Mouse (Mus musculus): Measurements from ENCODE around the gene Pmfbp1.

Pmfbp1 gene

DNA sequence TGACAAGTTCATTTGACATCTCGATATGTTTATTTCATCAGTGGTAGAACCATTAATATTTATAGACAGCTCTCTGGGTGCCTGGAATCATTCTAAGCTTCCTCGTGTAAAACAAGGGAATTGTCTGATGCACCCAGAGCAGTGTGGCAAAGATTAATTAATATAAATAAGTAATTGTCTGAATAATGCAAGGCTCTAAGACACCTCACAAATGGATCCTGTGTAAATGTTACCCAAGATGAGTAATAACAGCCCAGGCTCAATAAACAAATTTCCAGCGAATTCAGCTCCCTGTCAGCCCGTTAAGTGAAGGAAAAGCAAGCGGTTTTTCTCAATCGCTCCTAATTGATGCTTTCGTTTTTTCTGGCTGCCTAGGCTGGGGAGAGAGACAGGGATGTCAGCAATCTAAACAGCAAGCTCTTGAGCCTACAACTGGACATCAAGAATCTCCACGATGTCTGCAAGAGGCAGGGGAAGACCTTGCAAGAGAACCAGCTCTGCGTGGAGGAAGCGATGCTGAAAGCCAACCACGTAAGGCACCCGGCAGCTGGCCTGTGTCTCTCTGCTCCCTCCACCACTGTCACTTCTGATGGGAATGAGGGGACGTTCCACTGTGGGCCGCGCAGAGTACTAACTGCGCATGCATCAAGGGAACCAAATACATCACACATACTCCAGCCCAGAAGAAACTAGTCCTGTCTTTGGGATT, 5.3 kb downstream of the Pmfbp1 start:
- no peak for DNase-seq (ENCODE audit: low spot score)

DNA sequence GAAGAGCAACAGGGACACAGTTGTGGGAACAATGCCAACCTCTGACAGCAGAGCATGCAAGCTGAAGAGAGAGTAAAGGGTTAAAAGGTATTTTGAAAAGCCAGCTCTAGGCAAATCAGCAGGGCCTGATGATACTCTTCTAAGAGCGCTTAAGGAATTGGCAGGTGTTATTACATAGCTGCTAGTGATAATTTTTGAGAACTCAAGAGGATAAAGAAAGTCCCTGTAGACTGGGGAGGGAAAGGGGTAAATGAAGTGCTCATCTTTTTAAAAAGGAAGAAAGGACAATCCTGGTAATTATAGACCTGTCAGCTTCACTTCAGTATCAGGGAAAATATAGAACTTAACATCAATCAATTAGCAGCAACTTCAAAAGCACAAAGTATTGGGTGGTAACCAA, 9.7 kb downstream of the Pmfbp1 start:
- no peak for DNase-seq (ENCODE audit: low spot score)

DNA sequence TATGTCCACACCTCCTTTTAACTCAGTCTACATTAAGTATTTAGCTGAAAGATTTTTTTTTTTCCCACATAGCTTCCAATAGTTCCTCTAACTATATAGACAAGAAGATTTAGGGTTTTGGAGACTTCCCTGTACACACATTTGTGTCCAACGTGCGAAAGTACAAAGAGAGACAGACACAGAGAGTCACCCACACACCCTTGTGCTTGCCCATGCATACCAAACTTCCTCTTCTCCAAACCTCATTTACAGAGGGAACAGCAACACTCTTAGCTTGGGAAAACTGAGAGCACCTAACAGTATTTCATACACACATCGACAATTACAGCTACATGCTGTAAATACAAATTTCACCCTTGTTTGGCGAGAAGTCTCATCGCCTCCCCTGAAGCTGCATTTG, 11.7 kb downstream of the Pmfbp1 start:
- DNase-seq (ENCODE audit: low spot score): no peak

DNA sequence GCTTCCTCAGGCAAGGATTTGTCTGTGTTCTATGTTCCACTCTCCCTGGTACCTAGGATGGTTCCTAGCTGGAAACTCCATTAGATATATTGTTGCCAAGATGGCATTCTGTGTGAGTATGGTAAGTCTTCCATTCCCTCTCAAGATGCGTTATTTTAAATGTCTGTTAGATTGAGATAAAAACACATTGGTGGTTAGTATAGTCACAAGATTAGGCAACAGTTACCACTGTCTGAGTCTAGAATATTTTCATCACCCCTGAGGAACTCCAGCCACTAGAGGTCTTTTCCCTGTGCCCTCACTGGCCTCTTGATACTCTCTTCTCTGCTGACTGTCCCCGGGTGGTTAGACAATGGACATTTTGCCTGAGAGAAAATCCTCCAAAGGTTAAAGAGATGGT, 30.2 kb downstream of the Pmfbp1 start:
- no peak for DNase-seq (ENCODE audit: low spot score)

DNA sequence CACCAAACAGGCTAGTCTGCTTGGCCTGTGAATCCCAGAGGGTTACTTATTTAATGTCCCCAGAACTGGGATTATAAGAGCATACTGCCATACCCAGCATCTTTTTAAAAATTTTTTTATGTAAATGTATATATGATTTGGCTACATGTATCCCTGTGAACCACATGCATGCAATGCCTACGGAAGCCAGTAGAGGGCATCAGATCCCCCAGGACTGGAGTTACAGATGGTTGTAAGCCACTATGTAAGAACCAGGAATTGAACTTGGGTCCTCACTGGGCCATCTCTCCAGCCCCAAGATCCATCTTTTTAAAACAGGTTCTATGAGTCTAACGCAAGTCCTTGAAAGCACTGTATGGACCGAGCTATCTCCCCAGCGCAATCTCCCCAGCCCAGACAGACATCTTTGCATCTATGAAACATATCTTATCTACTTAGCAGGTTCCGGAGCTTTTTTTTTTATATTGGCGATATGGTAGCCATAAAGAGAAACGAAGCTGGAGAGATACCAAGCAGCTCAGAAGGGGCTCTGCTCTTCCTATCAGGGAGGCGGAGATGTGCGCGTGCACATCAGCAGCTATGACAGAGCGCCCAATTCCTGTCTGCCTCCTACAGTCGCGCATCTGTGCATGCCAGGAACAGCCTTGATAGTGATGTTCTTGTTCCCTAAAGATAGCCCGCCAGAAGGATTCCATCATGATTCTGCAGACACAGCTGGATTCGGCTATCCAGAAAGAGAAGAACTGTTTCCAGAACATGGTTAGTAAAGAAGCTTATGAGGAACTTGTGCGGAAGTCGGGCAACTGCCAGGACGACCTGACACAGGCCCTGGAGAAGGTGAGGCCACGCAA, 41.5 kb downstream of the Pmfbp1 start:
- peak; percentile 35 for DNase-seq (ENCODE audit: low spot score)

DNA sequence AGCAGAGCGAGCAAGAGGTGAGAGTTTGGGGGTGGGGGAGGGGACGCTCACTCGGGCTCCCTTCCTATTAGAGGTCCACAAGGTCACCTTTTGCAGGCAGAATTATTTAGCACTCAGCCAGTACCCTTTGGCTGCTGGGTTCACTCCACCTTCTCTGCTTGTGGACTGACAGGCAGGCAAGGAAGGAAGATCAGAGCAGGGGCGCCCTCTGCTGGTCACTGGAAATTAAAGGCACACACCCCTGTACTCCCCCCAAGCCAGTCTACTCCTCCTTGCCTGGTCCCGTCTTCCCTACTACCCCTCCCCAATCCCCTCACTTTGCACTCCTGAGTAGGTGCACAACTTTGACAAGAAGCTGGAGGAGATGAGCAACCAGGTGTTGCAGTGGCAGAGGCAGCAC, 42.9 kb downstream of the Pmfbp1 start:
- DNase-seq (ENCODE audit: low spot score): peak; percentile 77

DNA sequence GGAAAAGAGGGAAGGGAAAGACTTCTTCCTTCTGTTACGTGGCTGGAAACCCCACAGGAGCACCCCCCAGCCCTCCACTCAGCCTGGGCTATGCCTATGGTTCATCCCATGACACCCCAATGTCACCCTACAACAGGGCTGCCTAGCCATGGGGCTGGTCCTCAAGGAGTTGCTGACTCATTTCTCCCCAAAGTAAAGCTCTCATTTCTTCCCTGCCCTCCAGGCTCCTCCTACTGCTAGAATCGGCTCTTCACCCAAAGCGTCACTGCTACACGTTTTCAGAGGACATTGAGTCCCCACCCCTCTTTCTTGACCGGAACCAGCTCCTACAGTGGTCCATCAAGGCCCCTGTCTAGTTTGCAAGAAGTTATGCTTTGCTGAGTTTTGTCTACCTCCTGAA, 48.3 kb downstream of the Pmfbp1 start:
- DNase-seq (ENCODE audit: low spot score): no peak

DNA sequence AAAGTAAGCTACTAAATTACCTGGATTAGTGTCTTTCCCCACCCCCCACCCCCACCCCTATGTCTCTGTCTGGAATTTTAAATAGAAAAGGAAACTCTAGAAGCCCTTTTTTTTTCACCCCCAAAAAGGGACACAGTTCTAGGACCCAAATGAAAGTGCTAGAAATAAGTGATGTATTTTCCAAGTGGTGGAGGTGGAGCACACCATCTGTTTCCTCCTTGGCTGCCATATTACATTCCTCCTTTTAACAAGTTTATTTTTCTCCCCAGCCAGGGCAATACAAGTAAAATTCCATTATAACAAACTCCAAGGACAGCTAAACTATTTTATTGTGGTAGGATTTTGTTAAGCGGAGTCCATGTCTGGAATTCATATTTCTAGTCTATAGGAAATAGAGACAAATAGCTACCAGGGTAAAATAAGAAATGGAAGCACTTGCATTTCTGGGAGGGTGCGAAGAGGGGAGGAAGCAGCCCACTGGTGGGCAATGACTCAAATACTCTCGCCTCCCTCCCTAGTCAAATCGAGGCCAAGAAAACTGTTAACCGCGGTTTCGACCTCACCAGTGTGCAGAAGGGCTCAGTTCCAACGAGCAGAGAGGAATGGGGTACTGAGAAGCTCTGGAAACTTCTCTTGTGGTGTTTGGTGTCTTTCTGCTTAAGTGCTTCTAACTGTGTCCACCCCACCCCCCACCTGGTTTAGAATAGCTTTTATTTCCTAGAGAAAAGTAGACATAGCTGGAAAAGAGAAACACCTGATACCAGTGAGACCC, 49.1 kb downstream of the Pmfbp1 start:
- no peak for DNase-seq (ENCODE audit: low spot score)

DNA sequence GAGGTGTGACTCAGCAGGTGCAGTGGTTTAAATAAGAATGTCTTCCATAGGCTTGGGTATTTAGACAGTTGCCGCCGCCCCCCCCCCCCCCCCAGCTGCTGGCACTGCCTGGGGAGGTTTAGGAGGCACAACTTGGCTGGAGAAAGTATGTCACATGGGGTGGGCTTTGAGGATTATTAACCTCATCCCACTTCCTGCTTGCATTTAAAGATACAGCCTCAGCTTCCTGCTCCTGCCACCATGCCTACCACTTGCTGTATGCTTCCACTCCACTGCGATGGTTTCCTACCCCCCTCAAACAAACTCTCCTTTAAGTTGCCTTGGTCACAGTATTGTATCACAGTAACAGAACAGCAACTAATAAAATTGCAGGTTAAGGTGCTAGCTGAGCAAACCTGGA, 50.2 kb downstream of the Pmfbp1 start:
- DNase-seq (ENCODE audit: low spot score): no peak

DNA sequence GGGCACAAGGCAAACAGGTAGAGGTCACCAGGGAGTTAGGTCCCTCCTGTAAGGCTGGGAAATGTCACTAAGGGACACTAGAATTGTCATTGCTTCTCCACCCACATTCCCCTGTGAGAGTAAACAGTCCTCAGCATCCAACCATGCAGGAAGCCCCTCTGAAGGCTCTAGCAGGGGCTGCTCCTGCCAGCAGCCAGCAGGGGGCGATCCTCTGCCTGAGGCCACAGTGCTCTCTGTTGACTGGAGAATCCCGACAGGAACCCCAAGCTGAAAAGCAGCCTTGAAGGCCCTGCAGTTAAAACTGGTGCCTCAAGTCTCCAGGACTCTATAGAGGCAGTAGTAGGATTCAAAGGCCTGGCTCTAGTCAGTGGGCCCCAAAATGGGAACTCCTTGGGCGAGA, 57.8 kb downstream of the Pmfbp1 start:
- DNase-seq (ENCODE audit: low spot score): no peak

DNA sequence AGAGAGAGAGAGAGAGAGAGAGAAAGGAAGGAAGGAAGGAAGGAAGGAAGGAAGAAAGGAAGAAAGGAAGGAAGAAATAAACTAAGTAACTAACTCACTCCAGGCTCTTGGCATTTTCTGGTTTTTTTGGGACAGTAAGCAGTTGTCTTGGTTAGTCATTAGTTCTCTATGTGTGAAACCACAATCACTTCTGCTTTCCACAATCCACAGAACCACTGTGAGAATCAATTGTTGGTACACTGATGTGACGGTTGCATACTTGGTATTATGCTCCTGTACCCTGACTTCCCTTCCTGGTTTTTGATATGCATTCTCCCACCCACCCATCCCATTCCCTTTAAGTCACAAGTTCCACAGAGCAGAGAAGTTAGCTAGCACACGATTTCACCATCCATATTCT, 70.1 kb downstream of the Pmfbp1 start:
- no peak for DNase-seq (ENCODE audit: low spot score)

DNA sequence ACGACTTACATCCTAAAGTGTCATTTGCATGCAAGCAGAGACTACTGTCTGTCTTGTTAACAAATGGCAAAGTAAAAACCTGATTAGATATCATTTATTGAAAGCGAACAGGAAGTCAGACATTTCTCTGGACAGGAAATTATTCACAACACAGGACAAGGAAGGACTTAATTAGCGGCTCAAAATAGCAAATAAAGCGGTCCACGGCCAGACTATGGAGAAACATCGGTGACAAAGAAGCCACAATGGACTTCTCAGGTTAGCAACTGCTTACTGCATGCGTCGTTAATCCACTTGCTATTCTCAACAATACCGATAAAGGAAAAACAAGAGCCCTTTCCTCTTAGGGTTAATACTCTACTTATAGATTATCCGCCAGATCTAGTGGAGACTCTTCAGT, 70.9 kb downstream of the Pmfbp1 start:
- no peak for DNase-seq (ENCODE audit: low spot score)

DNA sequence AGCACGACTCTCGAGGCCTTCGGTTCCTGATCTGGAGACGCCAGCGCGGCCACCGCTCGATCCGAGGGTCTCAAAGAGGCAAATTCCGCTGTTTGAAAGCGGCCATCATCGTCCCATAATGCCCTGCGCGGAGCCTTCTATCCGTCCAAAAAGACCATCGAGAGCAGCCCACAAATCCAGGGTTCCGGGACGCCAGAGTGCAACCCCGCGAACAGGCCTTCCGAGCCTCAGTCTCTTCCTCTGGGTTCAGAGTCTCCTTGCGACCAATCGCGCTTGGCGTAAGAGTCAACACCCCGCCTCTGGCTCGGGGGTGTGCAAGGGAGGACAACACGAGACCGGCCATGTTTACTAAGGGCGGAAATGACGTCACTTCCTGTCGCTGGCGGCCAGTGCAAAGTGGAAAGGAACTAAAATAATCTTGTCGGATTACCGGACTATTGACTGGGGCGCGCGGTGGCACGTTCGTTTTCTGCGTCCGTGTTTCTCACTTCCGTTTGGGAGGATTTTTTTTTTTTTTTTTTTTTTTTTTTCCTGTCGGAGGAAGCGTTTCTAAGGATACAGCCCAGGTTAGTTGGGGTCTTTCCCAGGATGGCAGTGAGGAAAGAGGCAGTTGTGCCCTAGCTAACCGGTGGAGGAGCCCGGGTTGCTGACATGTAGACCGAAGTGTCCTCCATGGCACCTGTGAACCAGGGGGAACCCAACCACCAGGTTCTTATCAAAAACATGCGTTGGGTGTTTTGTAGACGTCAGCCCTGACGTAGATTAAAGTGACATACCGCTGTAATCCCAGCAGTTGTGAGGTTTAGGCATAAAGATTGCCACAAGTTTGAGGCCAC, 71.9 kb downstream of the Pmfbp1 start, which contains the start of the genes Dhx38 and Txnl4b:
Gene Dhx38, minus strand, starts transcription at position 364 of the 836 bp plus-strand sequence.
Gene Txnl4b, plus strand, starts transcription at position 395 of the 836 bp plus-strand sequence.
- DNase-seq (ENCODE audit: low spot score): peak; percentile 95

DNA sequence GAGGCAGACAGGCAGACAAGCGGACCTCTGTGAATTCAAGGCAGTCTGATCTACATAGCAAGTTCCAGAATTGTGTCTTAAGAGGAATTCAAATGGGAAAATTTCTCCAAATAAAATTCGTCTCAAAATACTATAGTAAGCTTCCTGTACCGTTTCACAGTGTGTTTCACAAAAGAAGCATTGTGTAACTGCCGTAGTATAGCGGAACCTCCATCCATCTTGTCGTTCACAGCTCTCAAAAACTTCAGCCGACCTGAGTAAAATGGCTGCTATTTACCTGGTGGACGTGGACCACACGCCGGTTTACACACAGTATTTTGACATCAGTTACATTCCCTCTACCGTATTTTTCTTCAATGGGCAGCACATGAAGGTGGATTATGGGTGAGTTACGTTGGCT, 77.3 kb downstream of the Pmfbp1 start:
- DNase-seq (ENCODE audit: low spot score): no peak

DNA sequence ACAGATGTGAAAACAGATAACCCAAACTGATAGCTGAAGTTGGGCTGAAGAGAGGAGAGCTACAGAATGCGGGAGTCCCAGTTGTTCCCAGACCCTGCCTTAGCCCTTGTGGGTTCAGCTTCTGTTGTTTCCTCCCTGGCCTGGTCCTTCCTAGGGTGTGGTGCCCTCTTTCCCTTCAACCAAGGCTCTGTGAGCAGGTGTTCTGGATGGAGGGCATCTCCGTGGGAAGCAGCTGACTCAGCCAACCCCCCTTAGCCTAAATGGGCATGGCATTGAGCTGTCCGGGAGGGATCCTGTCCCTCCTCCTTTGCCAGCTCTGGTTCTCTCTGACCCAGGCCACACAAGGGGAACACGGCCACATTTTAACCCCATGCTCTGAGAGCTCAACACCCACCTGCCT, 82.5 kb downstream of the Pmfbp1 start:
- DNase-seq (ENCODE audit: low spot score): no peak

DNA sequence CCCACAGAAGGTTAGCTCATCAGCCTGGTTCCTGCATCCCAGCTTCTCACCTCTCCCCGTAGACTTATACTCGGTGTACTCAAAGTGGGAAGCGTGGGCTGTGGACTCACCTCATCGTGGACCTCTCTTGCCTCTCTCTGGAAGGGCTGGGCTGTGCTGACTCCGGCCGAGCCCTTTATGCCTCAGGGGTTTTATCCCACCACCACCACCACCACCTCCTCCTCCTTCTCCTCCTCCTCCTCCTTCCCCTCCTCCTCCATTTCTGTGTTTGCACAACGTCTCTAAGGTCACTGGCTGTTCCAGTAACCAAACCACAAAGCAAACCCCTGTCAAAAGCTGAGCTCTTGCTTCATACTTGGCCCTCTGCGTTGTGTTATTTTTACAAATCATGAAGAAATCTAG, 85.1 kb downstream of the Pmfbp1 start, which contains the start of gene Hp:
Gene Hp, minus strand, starts transcription at position 273 of the 402 bp plus-strand sequence.
- DNase-seq (ENCODE audit: low spot score): no peak

DNA sequence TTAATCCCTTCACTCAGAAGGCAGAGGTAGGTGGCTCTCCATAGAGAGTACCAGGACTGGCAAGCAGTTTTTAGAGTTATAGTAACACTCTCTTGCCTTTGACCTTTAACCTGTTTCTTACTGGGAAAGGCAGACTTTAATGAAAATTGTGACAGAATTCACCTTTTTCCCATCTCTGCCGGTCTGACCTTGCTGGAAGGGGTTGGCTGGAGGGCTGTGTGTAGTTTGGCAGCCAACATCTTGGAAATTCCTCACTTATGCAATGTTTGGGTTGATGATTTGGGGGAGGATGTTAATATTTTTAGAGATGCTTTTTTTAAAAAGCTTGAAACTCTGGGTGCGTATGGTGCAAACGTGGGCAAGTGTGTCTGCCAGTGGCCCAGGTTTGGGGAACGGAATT, 90.5 kb downstream of the Pmfbp1 start:
- DNase-seq (ENCODE audit: low spot score): no peak

DNA sequence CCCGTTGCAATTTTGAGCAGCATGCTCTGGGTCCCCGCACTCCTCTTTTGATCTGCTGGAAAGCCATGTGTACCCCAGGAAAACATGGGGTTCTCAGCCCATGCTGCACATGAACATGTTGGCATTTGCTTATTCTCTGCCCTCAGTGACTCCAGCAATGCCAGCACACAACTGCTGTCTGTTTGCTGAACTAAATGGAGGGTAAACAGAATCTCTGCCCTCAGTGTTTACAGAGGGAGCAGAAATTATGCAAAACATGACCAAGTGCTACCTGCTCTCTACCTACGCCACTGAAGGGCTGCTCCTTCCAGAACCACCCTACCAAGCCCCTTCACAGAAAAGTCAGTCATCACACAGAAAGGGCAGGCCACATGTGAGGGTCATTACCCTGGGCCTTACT, 91.0 kb downstream of the Pmfbp1 start:
- no peak for DNase-seq (ENCODE audit: low spot score)

DNA sequence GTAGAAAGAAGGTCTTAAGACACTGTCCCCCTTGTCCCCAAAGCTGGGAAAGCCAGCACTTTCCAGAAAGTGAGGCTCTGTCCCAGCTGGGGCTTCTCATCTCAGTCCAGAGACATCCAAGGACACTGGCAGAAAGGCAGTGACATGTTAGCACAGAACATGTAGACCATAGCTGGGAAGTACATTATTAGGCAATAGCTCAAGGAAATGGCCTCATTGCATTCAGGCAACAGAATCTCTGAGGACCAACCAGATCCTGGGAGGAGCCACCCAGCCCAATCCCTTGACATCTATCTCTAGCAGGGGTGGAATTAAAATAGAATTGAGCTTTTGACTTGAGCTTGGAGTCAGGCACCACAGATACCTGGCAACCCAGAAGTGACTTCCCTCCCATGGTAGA, 91.8 kb downstream of the Pmfbp1 start:
- no peak for DNase-seq (ENCODE audit: low spot score)

DNA sequence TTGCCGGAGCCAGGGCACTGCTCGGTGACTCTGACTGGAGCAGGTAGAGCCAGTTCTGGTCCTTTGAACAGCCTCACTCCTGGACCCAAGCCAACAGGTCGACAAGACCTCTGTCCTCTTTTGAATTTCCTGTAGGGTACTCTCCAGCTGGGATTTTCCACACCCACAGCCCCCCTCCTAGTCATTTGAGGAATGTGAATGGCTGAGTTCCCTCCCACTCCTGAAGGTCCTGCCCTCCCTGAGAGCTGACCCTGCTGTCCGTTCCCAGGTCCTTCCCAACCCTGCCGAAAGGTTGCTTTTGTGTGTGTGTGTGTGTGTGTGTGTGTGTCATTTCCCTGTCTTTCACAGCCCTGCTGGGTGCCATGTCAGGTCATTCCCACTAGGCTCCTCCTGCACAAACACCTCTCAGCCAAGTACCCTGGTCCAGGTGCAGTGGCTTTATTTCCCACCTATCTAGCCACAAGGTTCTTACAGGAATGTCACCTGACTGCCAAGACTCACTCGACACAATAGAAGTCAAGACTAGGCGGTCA, 93.2 kb downstream of the Pmfbp1 start:
- peak; percentile 51 for DNase-seq (ENCODE audit: low spot score)

DNA sequence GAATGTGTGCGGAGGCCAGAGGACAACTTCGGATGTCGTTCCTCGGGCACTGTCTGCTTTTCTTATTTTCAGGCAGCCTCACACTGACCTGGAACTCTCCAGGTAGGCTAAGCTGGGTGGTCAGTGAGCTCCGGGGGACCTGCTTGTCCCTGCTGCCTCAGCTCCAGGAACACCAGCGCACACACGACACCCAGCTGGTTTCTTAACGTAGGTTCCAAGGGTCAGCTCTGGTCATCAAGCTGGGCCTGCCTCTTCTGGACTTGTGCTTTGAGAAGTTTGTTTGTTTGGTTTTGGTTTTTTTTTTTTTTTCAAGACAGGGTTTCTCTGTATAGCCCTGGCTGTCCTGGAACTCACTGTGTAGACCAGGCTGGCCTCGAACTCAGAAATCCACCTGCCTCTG, 97.1 kb downstream of the Pmfbp1 start:
- DNase-seq (ENCODE audit: low spot score): no peak
